Mouse (Mus musculus) intestine, embryonic 14.5 days (tissue): ENCODE measurements around the gene Lingo1. TPM values are rescaled to one million over a fixed set of nuclear protein-coding genes. Genes with fewer than 3 reads are reported as not detected.

ENCODE experiments used
- ATAC-seq: fragments of 200-750 bp; cut with Nextera tagmentation; replicated peaks from 2 replicates; pipeline ENCODE4 v1.8.0; 2017; ENCODE audit warnings: low read depth, moderate number of reproducible peaks, moderate TSS enrichment, moderate library complexity; ENCODE audit not compliant: low FRiP score, low TSS enrichment
- DNase-seq: peaks from one replicate; pipeline ENCODE4 v3.0.0-alpha.2; 2018; ENCODE audit warnings: low spot score
- H3K27ac ChIP-seq: fragments of 300-500 bp; sonication (generic); 2 replicates; pipeline ENCODE4 v1.5.1; 2014; ENCODE audit warnings: low read depth, mild to moderate bottlenecking, control low read depth
- H3K27me3 ChIP-seq: fragments of 300-500 bp; sonication (generic); replicated peaks from 2 replicates; pipeline ENCODE4 v1.6.1; 2014; ENCODE audit warnings: low read length, control low read depth; ENCODE audit not compliant: control insufficient read depth, insufficient read depth
- H3K36me3 ChIP-seq: fragments of 300-500 bp; sonication (generic); 2 replicates; pipeline ENCODE4 v1.6.1; 2014; ENCODE audit warnings: low read length, control low read depth; ENCODE audit not compliant: control insufficient read depth, insufficient read depth
- H3K4me1 ChIP-seq: fragments of 300-500 bp; sonication (generic); replicated peaks from 2 replicates; pipeline ENCODE4 v1.6.1; 2014; ENCODE audit warnings: low read length, control low read depth, mixed read lengths; ENCODE audit not compliant: control insufficient read depth, insufficient read depth
- H3K4me2 ChIP-seq: fragments of 300-500 bp; sonication (generic); 2 replicates; pipeline ENCODE4 v1.6.1; 2014; ENCODE audit warnings: low read length
- H3K4me3 ChIP-seq: fragments of 300-500 bp; sonication (generic); 2 replicates; pipeline ENCODE4 v1.5.1; 2014; ENCODE audit warnings: low read depth, low read length, control low read depth, mixed read lengths
- H3K9ac ChIP-seq: fragments of 300-500 bp; sonication (generic); 2 replicates; pipeline ENCODE4 v1.6.1; 2014; ENCODE audit warnings: mild to moderate bottlenecking, low read length
- H3K9me3 ChIP-seq: fragments of 300-500 bp; sonication (generic); 2 replicates; pipeline ENCODE4 v1.6.1; 2016; ENCODE audit warnings: low read length, control low read depth; ENCODE audit not compliant: control insufficient read depth
- WGBS: fragments of 180-500 bp; shearing (Covaris S2); extraction: QIAGEN DNeasy Blood & Tissue Kit; methylation state at CpG from one replicate; pipeline ENCODE4 v1.1.7; 2014; 5-methylcytosine and 5-hydroxymethylcytosine counted together
- polyA plus RNA-seq: library from polyadenylated mRNA; unstranded; fragments of >200 nt; fragmentation: Nextera tagmentation; extraction: Ambion mirVana; gene quantifications from 2 replicates; pipeline ENCODE4 v1.2.1, GENCODE M21; 2014

Lingo1 gene
- polyA plus RNA-seq, 1 experiment from 2014 or later, result 1.9 TPM

DNA sequence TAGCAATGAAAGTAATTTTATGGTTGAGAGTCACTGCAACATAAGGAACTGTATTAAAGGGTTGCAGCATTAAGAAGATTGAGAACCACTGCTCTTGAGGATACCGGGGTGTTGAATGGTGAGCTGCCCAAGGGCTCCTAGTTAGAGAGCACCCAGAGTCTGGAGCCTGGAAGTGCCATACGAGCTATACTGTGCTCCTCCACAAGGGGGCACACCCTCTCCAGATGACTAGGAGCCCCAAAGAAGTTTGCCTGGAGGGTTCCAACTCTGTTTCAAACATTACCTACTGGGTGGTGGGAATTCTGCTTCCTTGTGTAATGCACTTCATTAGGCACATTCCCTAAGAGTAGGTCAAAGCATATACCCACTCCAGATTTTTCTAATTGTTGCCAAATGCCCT lies 70.5 kb downstream of the Lingo1 start:
- 30% methylated on average over 2 of the region's 2 CpGs for WGBS
- Histone ChIP-seq H3K4me1 (no peaks in the 10 kb centered on the region), H3K27ac (no peak overlapping the region), H3K27me3 (no peaks in the 10 kb centered on the region), H3K9me3 (no peaks in the 10 kb centered on the region), H3K4me3 (no peak overlapping the region), H3K9ac (no peak overlapping the region), H3K4me2 (no peak overlapping the region), H3K36me3 (no peaks in the 10 kb centered on the region)
- DNase-seq (peak; percentile 74), ATAC-seq (no peak)

- H3K4me1 ChIP-seq, result no peaks in the 10 kb centered on the region
- H3K9me3 ChIP-seq, result no peaks in the 10 kb centered on the region
- 73% methylated on average over 11 of the region's 11 CpGs for WGBS
- H3K4me3 ChIP-seq, result no peak overlapping the region
- no peaks in the 10 kb centered on the region for H3K27me3 ChIP-seq
- H3K9ac ChIP-seq, result no peak overlapping the region
- H3K27ac ChIP-seq, result no peak overlapping the region
- DNase-seq, result no peak
- H3K36me3 ChIP-seq, result no peaks in the 10 kb centered on the region
- no peak overlapping the region for H3K4me2 ChIP-seq
- ATAC-seq, result no peak
Measured at GRCm38 (mm10) chr9:56722089-56722825, 74.0 kb downstream of the Lingo1 start.

DNA sequence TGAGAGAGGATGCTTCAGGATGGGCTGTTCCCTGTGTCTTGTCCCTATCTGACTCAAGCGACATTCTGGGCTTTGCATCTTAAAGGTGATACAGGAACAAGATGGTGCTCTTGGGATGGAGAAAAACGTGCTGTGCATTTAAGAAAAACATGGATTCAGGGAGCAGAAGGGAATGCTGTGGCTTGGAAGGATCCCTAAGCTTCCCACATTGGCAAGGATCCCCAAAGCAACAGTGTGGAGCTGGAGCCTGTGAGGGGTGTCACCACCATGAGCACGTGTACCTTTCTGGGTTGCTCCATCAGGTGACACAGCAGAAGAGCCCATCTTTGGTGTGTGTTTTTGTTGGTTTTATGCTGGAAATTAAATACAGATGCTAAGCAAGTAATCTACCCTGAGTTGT lies 77.3 kb downstream of the Lingo1 start:
- no peak for DNase-seq
- no peak overlapping the region for H3K27ac ChIP-seq
- 75% methylated on average over 3 of the region's 3 CpGs for WGBS

GRCm38 (mm10) chr9:56716565-56716964 lies 79.7 kb downstream of the Lingo1 start:
- no peak overlapping the region for H3K9ac ChIP-seq
- WGBS, result 87% methylated on average over 3 of the region's 3 CpGs
- no peak for ATAC-seq
- no peak overlapping the region for H3K4me3 ChIP-seq
- H3K9me3 ChIP-seq, result no peaks in the 10 kb centered on the region
- no peak overlapping the region for H3K27ac ChIP-seq
- H3K4me2 ChIP-seq, result no peak overlapping the region
- no peaks in the 10 kb centered on the region for H3K4me1 ChIP-seq
- DNase-seq, result no peak
- H3K27me3 ChIP-seq, result no peaks in the 10 kb centered on the region
- no peaks in the 10 kb centered on the region for H3K36me3 ChIP-seq

More for the DNA sequence above, 77.3 kb downstream of the Lingo1 start:
- Histone ChIP-seq H3K9ac (no peak overlapping the region), H3K4me3 (no peak overlapping the region), H3K27me3 (no peaks in the 10 kb centered on the region), H3K4me1 (no peaks in the 10 kb centered on the region), H3K9me3 (no peaks in the 10 kb centered on the region), H3K4me2 (no peak overlapping the region), H3K36me3 (no peaks in the 10 kb centered on the region)
- no peak for ATAC-seq

DNA sequence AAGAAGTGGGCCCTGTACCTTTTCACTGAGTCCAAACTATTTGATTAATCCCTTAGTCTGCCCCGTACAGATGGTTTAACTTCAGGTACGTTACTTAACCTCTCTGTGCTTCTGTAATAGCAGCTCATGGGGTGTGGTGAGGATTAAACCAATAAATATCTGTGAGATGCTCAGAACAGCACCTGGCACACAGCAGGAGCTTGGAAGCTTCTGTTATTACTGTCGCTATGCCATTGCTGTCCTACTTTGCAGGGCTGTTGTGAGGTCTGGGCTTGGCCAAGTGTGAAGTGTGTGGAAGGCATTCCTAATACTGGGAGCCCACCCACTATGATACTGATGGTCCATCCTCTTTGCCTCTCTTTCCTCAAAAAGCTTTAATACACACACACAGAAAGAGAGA lies 80.2 kb downstream of the Lingo1 start:
- ATAC-seq (no peak), DNase-seq (no peak)
- Histone ChIP-seq H3K9ac (no peak overlapping the region), H3K36me3 (no peaks in the 10 kb centered on the region), H3K4me1 (no peaks in the 10 kb centered on the region), H3K27ac (no peak overlapping the region), H3K9me3 (no peaks in the 10 kb centered on the region), H3K27me3 (no peaks in the 10 kb centered on the region), H3K4me3 (no peak overlapping the region), H3K4me2 (no peak overlapping the region)
- 84% methylated on average over 3 of the region's 3 CpGs for WGBS

DNA sequence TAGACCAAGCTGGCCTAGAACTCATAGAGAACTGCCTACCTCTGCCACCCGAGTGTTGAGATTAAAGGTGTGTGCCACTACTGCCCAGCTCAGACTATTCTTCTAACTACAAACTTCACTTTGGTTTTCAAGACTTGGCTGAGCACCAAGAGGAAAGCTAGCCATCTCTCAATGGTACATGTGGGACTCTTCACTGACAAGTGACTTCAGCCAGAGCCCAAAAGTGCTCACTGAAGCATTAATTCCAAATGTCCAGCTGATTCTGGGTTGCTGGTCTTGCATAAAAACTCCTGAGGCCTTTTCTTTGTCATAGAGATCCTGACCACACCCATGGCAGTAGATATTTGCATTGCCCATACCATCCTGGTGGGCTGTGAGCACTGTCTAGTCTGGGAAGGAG lies 81.9 kb downstream of the Lingo1 start:
- no peaks in the 10 kb centered on the region for H3K9me3 ChIP-seq
- no peak overlapping the region for H3K4me3 ChIP-seq
- no peak overlapping the region for H3K27ac ChIP-seq
- no peaks in the 10 kb centered on the region for H3K4me1 ChIP-seq
- H3K27me3 ChIP-seq, result no peaks in the 10 kb centered on the region
- no peak overlapping the region for H3K9ac ChIP-seq
- no peak for DNase-seq
- WGBS, result 80% methylated on average over 1 of the region's 1 CpGs
- no peak for ATAC-seq
- H3K36me3 ChIP-seq, result no peaks in the 10 kb centered on the region
- no peak overlapping the region for H3K4me2 ChIP-seq

DNA sequence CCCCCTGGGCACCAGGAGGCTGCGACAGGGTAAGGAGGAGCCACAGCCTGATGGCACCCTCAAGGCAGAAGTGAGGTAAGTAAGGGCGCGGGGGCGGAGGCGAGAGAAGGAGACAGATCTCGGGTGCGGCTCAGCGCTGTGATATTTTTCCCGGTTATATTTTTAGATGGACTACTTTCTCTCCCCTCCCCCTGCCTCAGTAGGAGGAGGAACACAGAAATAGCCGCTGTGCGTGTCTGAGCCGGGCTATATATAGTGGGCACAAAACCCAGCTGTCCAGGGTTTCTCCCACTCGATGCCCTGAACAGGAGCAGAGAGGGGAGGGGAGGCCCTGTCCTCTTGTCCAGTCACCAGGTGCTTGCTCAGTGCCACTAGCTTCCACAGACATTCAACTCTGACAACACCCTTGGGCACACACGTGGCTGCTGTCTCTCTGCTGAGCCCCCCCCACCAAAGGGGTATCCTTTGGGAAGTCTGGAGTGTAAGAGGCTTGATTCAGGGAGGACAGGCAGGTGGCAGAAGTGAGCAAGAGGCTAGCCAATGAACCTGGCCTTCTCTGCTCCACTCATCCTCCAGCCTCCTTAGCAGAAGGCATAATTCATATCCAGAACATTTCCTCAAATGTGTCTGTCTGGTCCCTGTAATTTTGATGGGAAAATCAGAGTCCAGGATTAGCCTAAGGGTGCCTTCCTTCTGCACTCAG lies 83.5 kb downstream of the Lingo1 start:
- ATAC-seq, result no peak
- no peak overlapping the region for H3K27ac ChIP-seq
- H3K27me3 ChIP-seq, result no peaks in the 10 kb centered on the region
- no peak overlapping the region for H3K4me2 ChIP-seq
- no peak overlapping the region for H3K4me3 ChIP-seq
- no peak overlapping the region for H3K9ac ChIP-seq
- no peaks in the 10 kb centered on the region for H3K9me3 ChIP-seq
- H3K36me3 ChIP-seq, result no peaks in the 10 kb centered on the region
- no peaks in the 10 kb centered on the region for H3K4me1 ChIP-seq
- WGBS, result 69% methylated on average over 14 of the region's 14 CpGs
- no peak for DNase-seq

DNA sequence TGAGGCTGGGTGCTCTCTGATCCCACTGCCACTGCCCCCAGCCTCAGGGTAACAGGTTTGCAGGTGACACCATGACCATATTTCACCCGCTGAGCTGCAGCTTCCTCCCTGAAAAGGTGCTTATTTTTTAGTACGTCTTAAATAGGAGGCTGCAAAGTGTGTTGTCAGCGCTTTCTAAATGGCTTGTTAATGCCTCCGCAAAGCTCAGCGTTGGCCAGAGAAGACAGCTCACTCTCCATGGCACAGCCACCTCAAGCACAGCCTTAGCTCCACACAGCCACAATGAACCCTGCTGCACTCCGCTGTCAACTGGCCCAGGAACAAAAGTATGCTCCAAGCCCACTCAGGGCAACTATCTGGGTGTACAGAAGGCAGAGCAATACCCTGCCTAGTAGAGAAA lies 85.3 kb downstream of the Lingo1 start:
- ATAC-seq, result no peak
- no peaks in the 10 kb centered on the region for H3K27me3 ChIP-seq
- H3K4me3 ChIP-seq, result no peak overlapping the region
- no peak for DNase-seq
- H3K27ac ChIP-seq, result no peak overlapping the region
- no peak overlapping the region for H3K9ac ChIP-seq
- 71% methylated on average over 6 of the region's 6 CpGs for WGBS
- H3K4me1 ChIP-seq, result peaks cover 6% of the 10 kb centered on the region; the same call in 1 of the 2 replicates
- H3K4me2 ChIP-seq, result no peak overlapping the region
- H3K36me3 ChIP-seq, result no peaks in the 10 kb centered on the region
- no peaks in the 10 kb centered on the region for H3K9me3 ChIP-seq
